Mouse (Mus musculus) left cerebral cortex, adult 18-20 months (tissue): ENCODE measurements around the gene Zbtb21. TPM values are rescaled to one million over a fixed set of nuclear protein-coding genes. Genes with fewer than 3 reads are reported as not detected.

Experiments used
- total RNA-seq, 2 experiments: library from RNA; stranded (reverse); gene quantifications; 2 replicates each; pipeline ENCODE4 v1.2.3; 2021

The Zbtb21 gene
- total RNA-seq, 2 experiments from 2014 or later, result 26.9 to 34.7 TPM

Other genes with a start within 250 kb of the Zbtb21 start
- gene Ripk4, start 198.8 kb downstream of the Zbtb21 start, total RNA-seq, result under 1 TPM; 0.58 to 0.77 TPM
- gene Prdm15, start 110.8 kb downstream of the Zbtb21 start, total RNA-seq, result 10 to 100 TPM; 17.9 to 19.3 TPM
- gene C2cd2, start within 50 bp of the Zbtb21 start, total RNA-seq, result 10 to 100 TPM; 11.0 to 15.6 TPM
- gene B230307C23Rik, start 34.7 kb upstream of the Zbtb21 start, total RNA-seq, result 10 to 100 TPM; 21.4 to 24.2 TPM
- 1 to 10 TPM; 5.4 to 8.2 TPM for gene A630089N07Rik, start 119.8 kb upstream of the Zbtb21 start, total RNA-seq